Mouse (Mus musculus) bone marrow, adult 2 months (tissue): ENCODE results near the gene Cbx1. TPM values are rescaled to one million over a fixed set of nuclear protein-coding genes. Genes with fewer than 3 reads are reported as not detected.
A peak's percentile ranks its signal among the peaks of the same experiment; 100 is the strongest.

Experiments used
- H3K27ac ChIP-seq: fragments of 200-500 bp; 2 replicates; pipeline ENCODE4 v1.5.1; 2012; ENCODE audit warnings: low read depth, mild to moderate bottlenecking, control low read depth, inconsistent platforms, low read length; ENCODE audit not compliant: control insufficient read depth, poor library complexity, insufficient read depth
- H3K4me1 ChIP-seq: fragments of 200-500 bp; 2 replicates; pipeline ENCODE4 v1.6.1; 2011; ENCODE audit warnings: low read length; ENCODE audit not compliant: control insufficient read depth, insufficient read depth
- H3K4me3 ChIP-seq: fragments of 200-500 bp; replicated peaks from 2 replicates; pipeline ENCODE3; 2011; ENCODE audit warnings: mild to moderate bottlenecking, low read depth, low read length, control low read depth; ENCODE audit not compliant: control insufficient read depth
- CTCF ChIP-seq: fragments of 200-500 bp; IDR thresholded peaks from 2 replicates; pipeline ENCODE4 v1.5.1; 2011; ENCODE audit warnings: low read length, control low read depth; ENCODE audit not compliant: control insufficient read depth, insufficient read depth
- POLR2A ChIP-seq: fragments of 200-500 bp; IDR thresholded peaks from 2 replicates; pipeline ENCODE4 v1.6.1; 2011; ENCODE audit warnings: low read depth, mild to moderate bottlenecking, control low read depth, low read length, borderline replicate concordance; ENCODE audit not compliant: control insufficient read depth
- WGBS: fragments of 180-500 bp; shearing (Covaris S2); methylation state at CpG from one replicate; pipeline ENCODE4 v1.1.7; 2018; 5-methylcytosine and 5-hydroxymethylcytosine counted together
- polyA plus RNA-seq: library from polyadenylated mRNA; stranded (reverse); fragments of >200 nt; gene quantifications from 2 replicates; pipeline ENCODE4 v1.2.4, GENCODE M21; 2011; ENCODE audit warnings: low replicate concordance; ENCODE audit not compliant: missing spikeins, insufficient read depth, insufficient read length

Gene Cbx1
- polyA plus RNA-seq, 1 experiment: 60.2 TPM

DNA sequence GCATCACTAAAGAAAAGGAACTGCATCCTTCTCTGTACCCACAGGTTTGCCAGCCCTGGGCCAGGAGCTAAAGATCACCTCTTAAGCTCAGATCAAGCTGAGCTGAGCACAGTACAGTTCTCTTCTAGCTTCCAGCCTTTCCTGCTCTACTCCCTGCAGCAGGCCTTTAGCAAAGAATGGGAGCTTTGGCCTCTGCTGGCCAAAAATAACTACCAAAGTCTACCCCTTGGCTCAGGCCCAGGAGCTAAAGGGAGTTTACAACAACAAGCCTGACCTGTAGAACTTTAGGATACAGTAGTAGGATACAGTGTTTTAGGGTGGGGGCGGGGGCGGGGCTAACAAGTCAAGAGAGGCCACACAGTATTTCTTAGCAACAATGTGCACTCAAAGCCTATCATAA is 37.6 kb downstream of the Cbx1 start:
- WGBS: 86% methylated on average over 2 of the region's 2 CpGs
- Histone ChIP-seq H3K27ac (no peak overlapping the region), H3K4me3 (no peak overlapping the region), H3K4me1 (peaks cover 5% of the 10 kb centered on the region; the same call in 1 of the 2 replicates)
- TF ChIP-seq POLR2A (no peak), CTCF (no peak)

DNA sequence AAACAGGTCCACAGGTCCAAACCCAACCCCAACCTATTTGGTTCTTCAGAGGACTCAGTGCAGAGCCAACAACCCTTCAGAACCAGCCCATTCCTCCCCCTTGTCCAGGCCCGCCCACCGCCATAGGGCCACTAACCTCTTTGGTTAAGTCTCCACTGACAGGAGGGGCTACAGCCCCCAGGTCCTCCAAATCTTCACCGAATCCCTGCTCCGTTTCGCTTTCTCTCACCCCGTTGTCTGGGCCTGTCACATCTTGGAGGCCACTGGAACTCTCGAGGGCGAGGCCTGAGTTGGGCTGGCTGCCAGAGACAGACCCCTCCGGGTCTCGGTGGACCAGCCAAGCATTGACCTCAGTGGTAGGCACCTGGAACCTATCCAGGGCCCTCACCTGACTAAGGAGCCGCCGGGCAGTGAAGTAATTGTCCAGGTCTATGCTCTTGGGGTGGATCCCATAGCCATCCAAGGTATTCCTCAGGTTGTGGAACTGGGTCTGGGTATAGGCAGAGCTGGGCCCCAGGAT is 38.2 kb downstream of the Cbx1 start:
- WGBS: 91% methylated on average over 12 of the region's 12 CpGs

DNA sequence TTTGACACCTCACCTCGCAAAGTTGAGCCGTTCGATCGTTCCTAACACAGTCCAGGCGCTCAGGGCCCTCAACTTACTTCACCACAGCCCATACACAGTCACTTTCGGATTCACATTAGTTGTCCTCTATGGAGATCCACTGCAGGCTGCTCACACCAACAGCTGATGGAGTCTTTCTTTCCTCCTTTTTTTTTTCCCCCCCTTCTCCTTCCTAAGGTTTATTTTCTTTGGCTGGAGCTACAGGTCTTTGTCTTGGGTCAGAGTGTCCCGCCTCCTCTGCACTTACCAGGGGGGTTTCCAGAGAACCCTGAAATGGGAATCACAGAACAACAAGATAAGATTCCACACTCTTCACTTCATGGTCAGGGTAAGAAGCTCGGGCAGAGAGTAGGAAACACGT is 39.0 kb downstream of the Cbx1 start:
- H3K4me3 ChIP-seq: no peak overlapping the region
- no peak overlapping the region for H3K27ac ChIP-seq
- TF ChIP-seq POLR2A: no peak
- 78% methylated on average over 9 of the region's 9 CpGs for WGBS
- peaks cover 2% of the 10 kb centered on the region; the same call in 1 of the 2 replicates for H3K4me1 ChIP-seq

More for the DNA sequence above, 38.2 kb downstream of the Cbx1 start:
- Histone ChIP-seq H3K27ac (no peak overlapping the region), H3K4me3 (no peak overlapping the region), H3K4me1 (peaks cover 5% of the 10 kb centered on the region; the same call in 1 of the 2 replicates)
- TF ChIP-seq POLR2A (no peak), CTCF (no peak)

DNA sequence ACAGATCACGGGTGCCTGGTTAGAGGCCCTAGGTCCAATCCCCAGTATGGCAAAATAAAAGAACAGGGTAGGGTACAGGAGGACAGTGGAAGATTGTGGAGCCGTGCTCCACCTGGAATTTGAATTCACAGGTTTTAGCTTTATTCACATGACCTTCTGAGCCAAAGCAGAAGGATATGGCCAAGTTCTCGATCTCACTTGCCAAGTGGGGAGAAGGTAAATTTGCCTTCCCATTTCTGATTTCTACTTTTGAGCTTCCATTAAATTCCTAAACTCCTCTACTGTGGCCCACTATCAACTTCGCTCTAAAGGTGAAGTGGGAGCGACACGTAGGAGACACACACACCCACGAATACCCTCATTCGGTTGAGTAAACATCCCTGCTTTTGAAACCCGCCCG is 40.0 kb downstream of the Cbx1 start:
- TF ChIP-seq POLR2A (no peak), CTCF (no peak)
- no peaks in the 10 kb centered on the region; the same call in 1 of the 2 replicates for H3K4me1 ChIP-seq
- H3K27ac ChIP-seq: peak overlapping the region; percentile 97
- 5% methylated on average over 10 of the region's 10 CpGs for WGBS
- H3K4me3 ChIP-seq: peak overlapping the region; percentile 94

DNA sequence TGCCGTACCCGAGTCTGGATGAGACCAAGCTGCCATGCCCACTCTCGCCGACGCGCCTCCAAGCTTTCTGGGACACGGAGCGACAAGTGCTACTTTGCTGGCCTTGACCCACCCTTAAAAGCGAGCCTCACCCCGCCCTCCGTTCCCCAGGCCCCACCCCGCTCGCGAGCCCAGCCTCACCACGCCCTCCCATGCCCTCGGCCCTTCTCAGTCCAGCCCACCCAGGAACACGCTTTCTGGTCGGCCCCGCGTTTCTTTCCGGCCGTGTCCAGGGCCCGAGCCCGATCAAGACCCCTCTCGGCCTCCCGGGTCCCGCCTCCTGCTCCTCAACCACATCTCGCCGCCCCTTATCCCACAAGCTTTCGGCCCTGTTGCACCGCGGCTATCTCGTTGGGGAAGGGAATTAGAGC is 40.5 kb downstream of the Cbx1 start:
- peak; percentile 13; the same call in 1 of the 2 replicates for TF ChIP-seq CTCF
- TF ChIP-seq POLR2A: peak; percentile 97
- WGBS: 0% methylated on average over 33 of the region's 33 CpGs
- Histone ChIP-seq H3K4me3 (peak overlapping the region; percentile 94), H3K4me1 (no peaks in the 10 kb centered on the region; the same call in 1 of the 2 replicates), H3K27ac (peak overlapping the region; percentile 97)

DNA sequence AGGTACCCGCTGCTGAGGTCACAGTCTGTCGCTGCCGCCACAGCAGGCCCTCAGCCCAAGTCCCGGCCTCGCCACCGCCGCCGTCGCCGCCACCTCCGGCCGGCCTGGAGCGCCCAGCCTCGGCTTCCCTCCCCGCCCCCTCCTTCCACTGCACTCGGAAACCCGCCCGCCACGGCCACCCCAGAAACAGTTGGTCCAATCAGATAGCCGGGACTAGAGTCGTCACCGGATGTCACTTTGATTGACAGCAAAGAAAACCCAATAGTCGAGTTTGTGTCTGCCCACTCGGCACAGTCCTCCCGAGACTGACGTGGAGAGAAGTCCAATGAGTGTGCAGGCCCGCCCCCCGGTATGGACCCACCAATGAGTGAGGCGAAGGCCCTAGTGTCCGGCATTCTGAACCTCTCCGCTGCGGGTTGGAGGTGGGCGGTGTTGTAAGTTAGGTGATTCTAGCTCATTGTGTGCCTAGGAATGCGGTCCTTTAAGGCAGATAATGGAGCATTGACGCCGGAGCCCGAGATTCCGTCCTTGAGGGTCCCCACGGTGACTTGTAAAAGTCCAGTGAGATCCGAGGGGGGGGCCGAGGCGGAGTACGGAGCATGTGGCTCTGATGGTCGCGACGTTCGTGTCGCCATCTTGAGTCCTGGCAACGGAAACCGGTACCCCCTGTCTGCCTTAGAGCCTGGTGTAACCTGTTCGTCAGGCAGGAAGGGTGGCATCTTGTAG is 41.0 kb downstream of the Cbx1 start, which contains the start of gene Nfe2l1:
Gene Nfe2l1, minus strand, starts transcription at position 156 of the 726 bp plus-strand sequence.
- peak within 1 kb of the TSS; percentile 94 for H3K4me3 ChIP-seq
- WGBS: under 1% methylated on average over 51 of the region's 51 CpGs
- H3K27ac ChIP-seq: peak within 1 kb of the TSS; percentile 97
- peak; percentile 34; the same call in 1 of the 2 replicates for TF ChIP-seq POLR2A
- TF ChIP-seq CTCF: 0 out of 2 replicates have a peak, but pooled peaks have one; percentile 22
- no peaks in the 10 kb centered on the region; the same call in 1 of the 2 replicates for H3K4me1 ChIP-seq

DNA sequence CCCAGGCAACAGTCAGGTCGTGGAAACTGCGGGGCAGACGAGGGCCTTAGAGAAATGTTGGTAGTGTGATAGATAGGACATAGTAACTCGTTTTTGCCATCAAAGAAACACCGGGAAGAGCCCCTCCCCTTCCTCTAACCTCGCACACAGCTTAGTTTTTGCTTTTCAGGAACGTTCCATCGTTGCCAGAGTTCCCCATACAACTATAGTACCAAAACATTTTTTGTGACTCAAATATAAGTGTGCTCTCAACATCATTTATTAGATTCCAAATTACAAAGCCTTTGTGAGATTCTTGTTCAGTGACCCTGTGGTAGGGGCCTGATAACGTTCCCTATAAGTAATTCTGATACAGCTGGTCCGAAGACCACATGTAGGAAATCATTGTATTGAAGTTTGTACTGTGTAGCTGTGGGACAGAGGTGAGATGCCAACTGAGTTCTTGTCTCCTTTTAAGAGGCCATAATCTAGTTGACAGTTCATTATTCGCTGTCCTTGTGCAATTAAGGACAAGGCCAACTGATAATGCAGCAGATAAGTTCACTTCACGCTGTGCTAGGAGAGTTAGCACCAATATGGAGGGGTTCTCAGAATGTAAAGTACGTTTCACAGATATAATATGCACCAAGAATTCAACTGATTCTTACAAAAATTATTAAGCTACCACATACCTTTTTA is 41.8 kb downstream of the Cbx1 start:
- H3K4me1 ChIP-seq: no peaks in the 10 kb centered on the region; the same call in 1 of the 2 replicates
- H3K4me3 ChIP-seq: peak overlapping the region; percentile 86
- no peak for TF ChIP-seq CTCF
- no peak for TF ChIP-seq POLR2A
- 23% methylated on average over 13 of the region's 13 CpGs for WGBS
- peak overlapping the region; percentile 80 for H3K27ac ChIP-seq

DNA sequence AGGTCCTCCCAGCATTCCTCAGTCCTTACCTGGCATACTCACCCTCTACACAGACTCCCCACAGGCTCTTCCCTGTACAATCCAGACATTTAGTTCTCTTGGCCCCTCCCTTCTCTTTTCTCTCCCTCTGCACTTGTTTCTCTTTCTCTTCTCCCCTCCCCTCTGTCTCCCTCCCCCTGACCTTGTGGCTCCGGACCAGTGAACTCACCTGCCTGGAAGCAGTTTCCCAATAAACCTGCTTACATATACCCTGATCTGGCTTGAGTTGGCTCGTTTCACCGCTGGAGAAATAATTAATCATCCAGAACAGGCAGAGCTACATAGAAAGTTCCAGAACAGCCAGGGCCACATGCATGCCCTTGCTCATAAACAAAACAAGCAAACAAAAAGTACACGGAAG is 42.6 kb downstream of the Cbx1 start:
- TF ChIP-seq POLR2A (no peak), CTCF (no peak)
- Histone ChIP-seq H3K4me1 (no peaks in the 10 kb centered on the region; the same call in 1 of the 2 replicates), H3K4me3 (no peak overlapping the region), H3K27ac (no peak overlapping the region)
- WGBS: 79% methylated on average over 4 of the region's 4 CpGs
